Comparison of ENCODE assay signal across 17 mouse cellular contexts in the genomic region with DNA sequence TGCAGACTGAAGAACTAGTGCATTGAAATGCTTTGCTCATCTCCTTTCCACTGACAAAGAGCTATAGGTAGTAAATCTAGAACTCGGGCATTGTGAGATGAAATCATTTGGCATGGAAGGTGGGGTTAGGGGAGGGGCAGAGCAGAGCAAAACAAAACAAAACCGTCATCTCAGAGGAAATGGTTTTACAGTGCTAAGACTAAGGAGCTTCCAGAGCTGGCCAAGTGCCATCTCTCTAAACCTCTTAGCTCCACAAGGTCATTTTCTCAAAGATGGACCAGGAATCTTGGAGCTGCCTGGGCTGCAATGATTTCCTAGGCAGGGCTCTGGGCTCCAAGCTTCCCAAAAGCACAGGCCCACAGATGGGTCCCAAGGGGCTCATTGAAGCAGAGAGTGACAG. TPM values are rescaled to one million over a fixed set of nuclear protein-coding genes. Genes with fewer than 3 reads are reported as not detected.
DNase-seq lines count a peak whose midpoint lies in the region; ATAC-seq and TF ChIP-seq lines count a peak whose summit lies in the region.
"Had no signal": no experiment of that assay in that cellular context is flagged by ENCODE, and none has a peak within 500 bp of the region (broad histone marks: within the 10 kb centered on the region; RNA-seq: fewer than 3 reads in every experiment).

No protein-coding gene starts in this region.

- ATAC-seq in forebrain, embryonic 16.5 days: no peak
- ATAC-seq: intestine, embryonic 15.5 days; midbrain, embryonic 13.5 days had no signal

- 51% methylated on average over 2 of the region's 2 CpGs for WGBS in forebrain, embryonic 16.5 days

- intact Hi-C loops in left cerebral cortex, adult 2 months (cut with DNase I): loop anchor here (5.0 kb wide), 1 partner anchor 50 kb away; no protein-coding TSS in a partner anchor
- intact Hi-C loops in left cerebral cortex, postnatal 36 days (cut with DNase I): no loop called here

- peak; percentile 11 for DNase-seq in adrenal gland, postnatal 10 days
- no peak for DNase-seq in adrenal gland, postnatal 25 days
- no peak for DNase-seq in left cerebral cortex, adult 2 months (ENCODE audit: extremely low spot score in 1 of 2, low spot score in 2 of 2)
- no peak for DNase-seq in left cerebral cortex, postnatal 36 days (ENCODE audit: low spot score in 2 of 2)
- DNase-seq in CD4-positive, CD25-positive, alpha-beta regulatory T cell, adult 2 months (ENCODE audit: low read depth, low spot score): peak; percentile 61
- DNase-seq in kidney, postnatal 25 days: peak; percentile 51 to 55
- no peak for DNase-seq in thymus, postnatal 4 days
- DNase-seq: cerebellum, adult 11 months; forebrain, postnatal 0 days; gastrocnemius, postnatal 10 days; thymus, postnatal 25 days had no signal

- H3K9ac ChIP-seq in forebrain, embryonic 16.5 days (replicated peaks; ENCODE audit: low read depth, low read length): no peak overlapping the region
- H3K9ac ChIP-seq: forebrain, postnatal 0 days; intestine, embryonic 15.5 days; liver, embryonic 14.5 days; midbrain, embryonic 13.5 days had no signal

- H3K27me3 ChIP-seq in forebrain, embryonic 16.5 days (replicated peaks; ENCODE audit: control insufficient read depth, insufficient read depth, low read length): no peaks in the 10 kb centered on the region
- H3K27me3 ChIP-seq: intestine, embryonic 15.5 days; midbrain, embryonic 13.5 days had no signal

- H3K4me2 ChIP-seq in forebrain, embryonic 16.5 days (ENCODE audit: low read length): no peak overlapping the region
- H3K4me2 ChIP-seq: intestine, embryonic 15.5 days; midbrain, embryonic 13.5 days had no signal

- H3K36me3 ChIP-seq in forebrain, embryonic 16.5 days (ENCODE audit: control insufficient read depth, insufficient read depth): no peaks in the 10 kb centered on the region
- H3K36me3 ChIP-seq: intestine, embryonic 15.5 days; midbrain, embryonic 13.5 days had no signal

- peaks cover 8% of the 10 kb centered on the region for H3K4me1 ChIP-seq in forebrain, embryonic 16.5 days (replicated peaks; ENCODE audit: control insufficient read depth, insufficient read depth, low read length)

- TF ChIP-seq CTCF in left cerebral cortex, adult 2 months (IDR thresholded peaks at IDR 0.05): no peak

- no peaks in the 10 kb centered on the region for H3K9me3 ChIP-seq in forebrain, embryonic 16.5 days (ENCODE audit: control insufficient read depth, low read length)
- H3K9me3 ChIP-seq: intestine, embryonic 15.5 days; midbrain, embryonic 13.5 days had no signal

- no peak overlapping the region for H3K4me3 ChIP-seq in left cerebral cortex, adult 2 months
- H3K4me3 ChIP-seq in forebrain, embryonic 16.5 days (replicated peaks; ENCODE audit: low read length): no peak overlapping the region
- H3K4me3 ChIP-seq: intestine, embryonic 15.5 days; midbrain, embryonic 13.5 days had no signal

- H3K27ac ChIP-seq in left cerebral cortex, adult 2 months: 0 out of 2 replicates have a peak overlapping the region, but pooled peaks have one; percentile 15
- H3K27ac ChIP-seq in forebrain, embryonic 16.5 days (ENCODE audit: low read length): no peak overlapping the region
- H3K27ac ChIP-seq: intestine, embryonic 15.5 days; liver, embryonic 14.5 days; midbrain, embryonic 13.5 days had no signal

RNA-seq across cellular contexts. Expression of gene Galnt9, which starts 53.3 kb away (rescaled TPM):
- total RNA-seq in adrenal gland, postnatal 10 days (2021): under 1 TPM; 0.27 to 0.30 TPM
- total RNA-seq in adrenal gland, postnatal 25 days (2021): 0.09 and 0.33 TPM in 2 replicates
- 100 to 1,000 TPM; 103 to 119 TPM for total RNA-seq in left cerebral cortex, adult 2 months (2021)
- total RNA-seq in left cerebral cortex, postnatal 36 days (2021): 100 to 1,000 TPM; 104 to 109 TPM
- polyA plus RNA-seq in forebrain, embryonic 16.5 days (2015; fragmentation: Nextera tagmentation; extraction: Ambion mirVana): 13.9 and 15.5 TPM in 2 replicates
- total RNA-seq: heart, postnatal 25 days had no signal
- polyA plus RNA-seq: limb, embryonic 11.5 days had no signal

RNA-seq across cellular contexts. Expression of gene Noc4l, which starts 55.7 kb away (rescaled TPM):
- 10 to 100 TPM; 18.2 to 19.1 TPM for total RNA-seq in adrenal gland, postnatal 10 days (2021)
- total RNA-seq in adrenal gland, postnatal 25 days (2021): 17.6 and 28.2 TPM in 2 replicates
- total RNA-seq in left cerebral cortex, adult 2 months (2021): 10 to 100 TPM; 25.6 to 27.2 TPM
- 10 to 100 TPM; 20.3 to 25.1 TPM for total RNA-seq in left cerebral cortex, postnatal 36 days (2021)
- 49.6 and 53.9 TPM in 2 replicates for polyA plus RNA-seq in forebrain, embryonic 16.5 days (2015; fragmentation: Nextera tagmentation; extraction: Ambion mirVana)

RNA-seq across cellular contexts. Expression of gene Ddx51, which starts 55.7 kb away (rescaled TPM):
- 10 to 100 TPM; 16.0 to 17.6 TPM for total RNA-seq in adrenal gland, postnatal 10 days (2021)
- 15.5 and 19.6 TPM in 2 replicates for total RNA-seq in adrenal gland, postnatal 25 days (2021)
- 10 to 100 TPM; 30.4 to 31.6 TPM for total RNA-seq in left cerebral cortex, adult 2 months (2021)
- 10 to 100 TPM; 28.7 to 31.7 TPM for total RNA-seq in left cerebral cortex, postnatal 36 days (2021)
- polyA plus RNA-seq in forebrain, embryonic 16.5 days (2015; fragmentation: Nextera tagmentation; extraction: Ambion mirVana): 17.8 and 23.2 TPM in 2 replicates

Comparison
In these comparisons a context has a peak if more than half of its experiments do, and no peak if none do; other contexts are left out.
1. DNase-seq: peak in adrenal gland, postnatal 10 days (single experiment), CD4-positive, CD25-positive, alpha-beta regulatory T cell, adult 2 months (single experiment) and kidney, postnatal 25 days (2 of 2); none in adrenal gland, postnatal 25 days (single experiment), left cerebral cortex, adult 2 months (0 of 2), left cerebral cortex, postnatal 36 days (0 of 2) and thymus, postnatal 4 days (single experiment).
2. RNA of gene Galnt9, which starts 53.3 kb away (total RNA-seq): 103 to 119 TPM in left cerebral cortex, adult 2 months and 104 to 109 TPM in left cerebral cortex, postnatal 36 days; 0.27 to 0.30 TPM in adrenal gland, postnatal 10 days and 0.09 to 0.33 TPM in adrenal gland, postnatal 25 days; every median in the first group is over 10 times any median in the second.